Mouse (Mus musculus) right cerebral cortex, adult 18-20 months (tissue): ENCODE measurements around the gene Htr7.
A peak's percentile ranks its signal among the peaks of the same experiment; 100 is the strongest.

Experiments
- DNase-seq: peaks from one replicate; pipeline ENCODE4 v3.0.0; 2022; ENCODE audit warnings: mixed read lengths

Gene Htr7

DNA sequence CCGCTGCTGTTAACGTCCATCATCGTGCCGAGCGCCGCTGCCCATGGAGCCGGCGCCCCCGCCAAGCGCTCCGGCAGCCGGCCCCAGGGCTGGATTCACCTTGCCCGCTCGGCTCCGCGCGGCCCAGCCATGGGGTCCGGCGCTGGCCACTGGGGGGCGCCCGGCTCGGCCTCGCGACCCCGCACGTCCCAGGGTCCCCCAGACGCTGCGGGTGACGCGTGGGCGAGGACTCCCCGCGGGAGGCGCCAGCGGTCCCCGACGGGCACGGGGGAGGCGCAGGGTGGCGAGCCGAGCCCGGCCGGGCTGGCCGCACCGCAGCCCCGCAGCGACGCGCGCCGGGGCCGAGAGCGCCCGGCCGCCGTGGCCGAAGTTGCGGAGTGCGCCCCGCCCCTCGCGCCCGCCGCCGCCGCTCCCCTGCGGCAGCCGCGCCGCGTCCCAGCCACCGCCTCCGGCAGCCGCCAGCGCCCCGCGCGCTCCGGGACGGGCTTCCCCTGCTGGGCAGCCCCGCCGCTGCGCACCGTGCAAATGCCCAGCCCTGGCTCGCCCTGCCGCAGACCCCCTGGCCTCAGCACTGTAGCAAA, at the start of gene Htr7:
Htr7 (minus strand) TSS at position 277 of the 581 bp plus-strand sequence.
- DNase-seq, result peak; percentile 38

DNA sequence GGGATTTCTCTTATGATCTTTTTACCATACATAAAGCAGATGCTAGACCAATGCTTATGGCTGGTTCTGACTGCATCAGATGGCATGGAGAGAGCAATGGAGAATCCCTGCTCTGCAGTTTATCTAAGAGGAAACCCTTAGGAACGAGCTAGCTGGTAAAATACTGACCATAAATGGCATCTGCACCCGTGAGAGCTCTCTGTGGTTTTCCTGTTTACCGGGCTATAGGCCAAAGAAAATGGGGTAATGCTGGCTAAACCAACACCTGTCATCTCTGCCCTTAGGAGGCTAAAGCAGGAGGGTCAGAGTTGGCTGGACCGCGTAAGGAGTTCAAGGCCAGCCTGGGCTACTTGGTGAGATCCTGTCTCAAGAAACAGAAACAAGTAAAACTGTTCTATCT, 46.6 kb upstream of the Htr7 start:
- DNase-seq, result no peak

GRCm38 (mm10) chr19:36098916-36099315, 41.6 kb upstream of the Htr7 start:
- no peak for DNase-seq

- DNase-seq, result no peak
These were observed 41.0 kb upstream of the Htr7 start for GRCm38 (mm10) chr19:36098265-36098664.

DNA sequence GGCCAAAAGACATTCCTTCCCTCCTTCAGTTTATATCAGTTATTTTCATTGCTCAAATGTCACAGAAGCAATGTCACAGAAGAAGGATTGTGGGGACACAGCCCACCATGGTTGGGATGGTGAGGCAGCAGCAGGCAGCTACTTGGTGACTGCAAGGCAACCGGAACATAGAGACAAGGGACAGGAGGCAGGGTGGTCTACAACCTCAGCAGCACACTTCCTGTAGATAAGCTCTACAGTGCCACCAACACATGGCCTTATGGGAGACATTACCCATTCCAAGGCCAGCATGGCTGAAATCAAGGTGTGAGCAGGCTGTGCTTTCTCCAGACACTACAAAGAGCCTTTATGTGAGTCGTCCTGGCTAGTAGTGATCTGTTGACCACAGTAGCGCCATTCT, 39.9 kb upstream of the Htr7 start:
- no peak for DNase-seq

GRCm38 (mm10) chr19:36090781-36091180, 33.5 kb upstream of the Htr7 start:
- no peak for DNase-seq

DNA sequence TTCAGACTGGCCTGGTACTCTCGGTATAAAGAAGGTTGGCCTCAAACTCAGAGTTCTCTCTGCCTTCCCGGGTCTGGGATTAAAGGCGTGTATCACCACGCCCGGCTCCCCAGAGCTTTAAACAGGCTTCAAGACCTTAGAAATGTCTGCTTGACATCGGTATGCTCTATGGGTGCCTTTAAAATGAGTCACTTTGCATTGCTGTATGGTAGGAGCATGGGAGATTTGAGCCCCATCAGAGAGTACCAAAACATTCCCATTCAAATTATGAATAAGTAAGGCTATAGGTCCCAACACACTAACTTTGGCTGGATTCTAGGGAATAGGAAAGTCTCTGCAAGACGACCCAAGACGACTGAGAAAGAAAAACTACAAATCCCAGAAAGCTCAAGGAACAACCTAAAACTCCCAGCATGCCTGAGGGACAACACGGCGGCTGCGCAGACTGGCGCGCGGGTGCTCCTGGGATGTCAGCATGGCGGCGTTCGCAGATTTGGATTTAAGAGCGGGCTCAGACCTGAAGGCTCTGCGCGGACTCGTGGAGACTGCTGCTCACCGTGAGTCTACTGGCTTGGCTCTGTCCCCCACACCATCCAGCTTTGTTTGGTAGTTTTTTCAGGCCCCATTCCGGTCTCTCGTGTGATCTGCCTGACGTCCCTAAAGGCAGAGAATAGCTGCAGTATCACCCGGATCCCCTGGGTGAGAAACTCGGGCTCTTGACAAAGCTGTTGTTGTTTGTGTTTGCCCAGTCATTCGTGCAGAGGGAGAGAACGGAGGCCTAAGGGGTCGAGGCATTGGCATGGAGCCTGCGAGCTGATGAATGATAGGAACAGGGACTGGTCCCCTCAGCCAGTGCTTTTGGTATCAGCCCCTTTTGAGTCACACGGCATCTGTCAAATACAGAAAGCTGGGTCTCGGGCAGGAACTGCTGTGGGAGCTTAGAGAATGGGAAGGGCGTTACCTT, 26.2 kb upstream of the Htr7 start, which contains the start of gene Rpp30:
Rpp30 (plus strand) TSS at position 455 of the 964 bp plus-strand sequence.
- DNase-seq, result peak; percentile 90

- DNase-seq, result peak; percentile 53
These were observed 25.4 kb upstream of the Htr7 start for GRCm38 (mm10) chr19:36082606-36083261.

GRCm38 (mm10) chr19:36062801-36063529, 5.7 kb upstream of the Htr7 start:
- DNase-seq, result no peak

- peak; percentile 8 for DNase-seq
These were observed 645 bp downstream of the Htr7 start for GRCm38 (mm10) chr19:36056502-36057221.

DNA sequence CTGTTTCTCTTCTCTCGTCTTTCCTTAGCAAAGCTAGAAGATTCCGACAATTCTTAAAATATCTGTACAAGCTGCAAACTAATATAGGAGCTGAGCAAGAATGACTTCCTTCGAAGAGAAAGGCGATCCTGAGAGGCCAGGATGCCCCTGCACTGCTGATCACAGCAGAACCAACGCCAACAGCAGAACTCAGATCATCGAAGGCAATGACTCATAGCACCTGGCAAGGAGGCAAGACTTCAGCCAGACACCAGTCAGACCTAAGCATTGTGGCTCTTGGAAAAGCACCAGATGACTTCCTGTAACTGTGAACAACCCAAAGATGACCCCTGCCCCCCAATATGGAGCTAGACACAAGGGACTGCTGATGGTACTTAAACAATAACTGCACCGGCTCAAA, 11.3 kb downstream of the Htr7 start:
- DNase-seq, result no peak

DNA sequence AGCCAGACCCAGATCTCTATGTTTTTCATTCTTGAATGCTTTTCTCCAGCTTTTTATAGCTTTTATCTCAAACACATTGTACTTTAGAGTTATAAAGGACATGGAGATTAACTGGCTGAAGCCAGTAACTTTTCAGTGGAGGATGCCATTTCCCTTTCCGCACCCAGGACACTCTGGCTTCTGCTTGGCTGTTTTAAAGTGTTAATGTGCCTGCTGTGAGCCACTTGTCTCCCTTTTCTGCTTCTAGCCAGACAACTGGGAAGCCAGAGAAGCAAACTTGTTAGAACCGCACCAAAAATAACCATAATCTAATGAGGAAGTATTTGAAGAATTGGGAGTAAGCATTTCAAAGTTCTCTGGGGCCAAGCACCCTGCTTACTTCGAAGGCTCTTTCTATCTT, 42.5 kb downstream of the Htr7 start:
- no peak for DNase-seq

- no peak for DNase-seq
These were observed 51.0 kb downstream of the Htr7 start for GRCm38 (mm10) chr19:36006277-36006676.

- DNase-seq, result no peak
These were observed 52.3 kb downstream of the Htr7 start for GRCm38 (mm10) chr19:36004961-36005360.

GRCm38 (mm10) chr19:36002476-36003445, 54.5 kb downstream of the Htr7 start:
- DNase-seq, result peak; percentile 31

DNA sequence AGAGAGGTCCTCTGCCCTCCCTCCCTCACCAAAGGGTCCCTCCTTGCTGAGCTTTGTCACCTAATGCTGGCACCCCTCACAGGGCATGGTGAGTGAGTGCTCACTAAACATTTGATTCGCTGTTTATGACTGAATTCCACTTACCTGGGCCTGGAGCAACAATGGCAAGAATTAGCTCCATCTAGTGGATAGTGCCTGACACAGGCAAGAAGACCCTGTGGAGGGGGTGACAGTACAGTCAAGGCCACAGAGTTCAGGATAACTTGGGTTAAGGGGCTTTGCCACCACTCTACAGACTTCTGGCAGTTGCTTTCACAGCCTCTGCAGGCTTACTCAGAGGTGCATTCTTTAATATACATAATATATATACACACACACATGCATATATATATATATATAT, 55.8 kb downstream of the Htr7 start:
- DNase-seq, result no peak

DNA sequence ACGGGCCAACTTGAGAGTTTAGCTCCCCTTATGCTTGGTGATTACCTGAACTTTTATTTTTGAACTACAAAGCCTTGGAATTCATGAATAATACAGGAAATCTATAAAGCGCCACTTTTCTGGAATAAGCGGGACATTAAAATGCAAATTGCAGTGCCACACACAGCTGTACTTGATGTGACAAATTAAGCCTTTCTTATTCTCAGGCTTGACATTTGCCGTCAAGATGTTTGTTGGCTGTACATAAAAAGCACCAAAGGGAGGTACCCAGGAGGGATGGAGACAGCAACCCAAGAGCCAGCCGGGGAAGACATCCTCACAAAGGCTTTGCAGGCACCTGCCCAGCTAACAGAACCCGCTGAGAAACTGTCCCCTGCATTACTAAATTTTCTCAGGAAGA, 56.4 kb downstream of the Htr7 start:
- DNase-seq, result no peak

DNA sequence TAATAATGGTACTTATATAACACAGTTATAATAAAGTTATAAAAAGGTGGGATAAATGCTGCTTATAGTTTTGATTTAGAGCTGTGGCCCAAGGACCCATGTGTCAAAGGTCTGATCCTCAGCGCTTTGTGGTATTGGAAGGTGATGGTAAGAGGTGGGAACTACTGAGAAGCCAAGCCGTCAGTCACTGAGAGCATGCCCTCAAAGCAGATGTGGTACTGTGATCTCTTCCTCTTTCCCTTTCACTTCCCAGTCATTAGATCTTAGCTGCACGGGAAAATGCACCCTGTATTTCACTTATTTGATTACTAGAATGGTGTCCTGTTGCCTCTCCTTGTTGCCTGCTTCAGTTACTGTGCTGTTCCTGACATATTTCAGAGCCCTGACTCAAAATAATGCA, 59.9 kb downstream of the Htr7 start:
- no peak for DNase-seq

DNA sequence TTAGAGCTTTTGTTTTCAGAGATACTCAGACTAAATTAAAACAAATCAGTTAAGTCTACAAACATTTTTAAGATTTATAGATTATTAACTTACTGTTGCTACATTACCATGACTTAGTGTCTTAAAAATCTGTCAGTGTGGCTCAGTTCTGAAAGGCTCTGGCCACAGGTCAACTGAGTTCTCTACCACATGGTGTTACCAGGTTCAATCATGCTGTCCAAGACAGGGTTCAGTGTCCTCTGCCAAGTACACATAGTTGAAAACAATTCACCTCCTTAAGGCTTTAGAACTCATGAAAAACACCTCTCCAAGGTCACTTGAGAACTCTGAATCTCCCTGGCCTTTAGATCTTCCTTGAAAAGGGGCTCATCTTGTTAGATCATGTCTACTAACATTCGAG, 69.8 kb downstream of the Htr7 start:
- no peak for DNase-seq

- no peak for DNase-seq
These were observed 82.6 kb downstream of the Htr7 start for GRCm38 (mm10) chr19:35974681-35975080.

- DNase-seq, result no peak
These were observed 99.7 kb downstream of the Htr7 start for GRCm38 (mm10) chr19:35957656-35958055.
